Mouse (Mus musculus) regulatory T cell (primary cell): ENCODE data around the gene Cabcoco1.

Experiments
- in situ Hi-C: fragments of 300-600 bp; cut with MboI, MseI; formaldehyde crosslinking; loops from one replicate; pipeline ENCODE4 v1.15.1; 2025; ENCODE audit warnings: high pct_unique_total_duplicates

Gene Cabcoco1

GRCm38 (mm10) chr10:68512433-68513019, 29.2 kb downstream of the Cabcoco1 start:
- in situ Hi-C loops: no loop called here

DNA sequence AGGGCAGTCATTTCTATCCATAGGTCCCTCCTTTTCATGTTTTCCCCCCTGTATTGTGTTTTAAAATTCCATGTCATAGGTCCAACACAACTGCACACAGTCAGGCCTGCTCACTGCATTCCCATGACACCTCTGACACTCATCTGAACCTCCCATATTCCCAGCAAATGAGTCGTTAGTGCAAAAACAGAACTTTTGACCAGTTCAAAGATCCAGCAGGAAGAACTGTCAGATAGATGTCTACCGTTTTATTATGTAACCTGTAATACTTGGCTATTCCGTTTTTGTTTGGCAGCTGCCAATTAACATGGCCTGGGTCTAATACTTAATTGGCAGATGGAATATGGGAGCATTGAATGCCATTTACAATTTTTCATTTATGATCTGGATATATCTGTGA, 34.0 kb downstream of the Cabcoco1 start:
- in situ Hi-C loops: loop anchor here (5.0 kb wide), 1 partner anchor 85 kb away; no protein-coding TSS in a partner anchor

DNA sequence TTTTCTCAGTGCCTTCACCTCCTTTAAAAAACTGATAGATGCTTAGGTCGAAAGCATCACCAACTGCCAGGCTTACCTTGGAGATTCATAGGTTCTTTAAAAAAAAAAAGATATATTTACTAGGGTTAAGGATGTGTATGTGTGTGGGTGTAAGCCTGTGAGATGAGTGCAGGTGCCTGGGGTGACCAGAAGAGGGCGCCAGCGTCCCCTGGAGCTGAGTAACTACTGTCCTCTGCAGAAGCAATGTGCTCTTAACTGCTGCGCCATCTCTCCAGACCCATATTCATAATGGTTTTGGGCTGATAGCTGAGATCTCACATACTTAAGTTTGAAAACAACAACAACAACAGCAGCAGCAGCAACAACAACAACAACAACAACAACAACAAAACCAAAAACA, 35.5 kb downstream of the Cabcoco1 start:
- in situ Hi-C loops: loop anchor here (5.0 kb wide), 1 partner anchor 86 kb away; no protein-coding TSS in a partner anchor

DNA sequence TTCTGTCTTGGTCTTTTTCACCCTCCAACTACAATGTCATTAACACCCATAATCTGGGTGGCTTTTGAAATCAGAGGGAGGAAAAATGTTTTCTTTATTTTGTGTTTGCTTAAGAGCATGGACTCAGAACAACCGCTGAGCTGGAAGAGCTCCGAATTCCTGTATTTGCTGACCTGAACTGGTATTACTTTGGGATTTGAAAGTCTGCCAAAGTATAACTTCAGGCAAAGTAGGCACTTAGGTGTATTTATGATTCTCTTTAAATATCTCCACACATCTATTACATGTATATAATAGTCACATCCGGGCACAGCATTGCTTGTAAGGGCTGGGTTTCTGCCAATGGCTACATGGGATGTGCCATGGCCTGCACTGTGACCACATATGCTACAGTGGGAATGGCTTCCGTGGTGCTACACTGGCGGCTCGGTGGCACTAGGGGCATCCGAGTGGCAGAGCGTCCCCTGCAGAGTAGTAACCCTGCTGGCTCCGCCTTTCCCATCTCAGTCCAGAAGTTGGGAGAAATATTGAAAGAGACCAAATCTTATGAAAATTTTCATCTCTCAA, 37.0 kb downstream of the Cabcoco1 start:
- in situ Hi-C loops: loop anchor here (5.0 kb wide), 1 partner anchor 88 kb away; no protein-coding TSS in a partner anchor

GRCm38 (mm10) chr10:68501067-68501466, 40.6 kb downstream of the Cabcoco1 start:
- in situ Hi-C loops: no loop called here

DNA sequence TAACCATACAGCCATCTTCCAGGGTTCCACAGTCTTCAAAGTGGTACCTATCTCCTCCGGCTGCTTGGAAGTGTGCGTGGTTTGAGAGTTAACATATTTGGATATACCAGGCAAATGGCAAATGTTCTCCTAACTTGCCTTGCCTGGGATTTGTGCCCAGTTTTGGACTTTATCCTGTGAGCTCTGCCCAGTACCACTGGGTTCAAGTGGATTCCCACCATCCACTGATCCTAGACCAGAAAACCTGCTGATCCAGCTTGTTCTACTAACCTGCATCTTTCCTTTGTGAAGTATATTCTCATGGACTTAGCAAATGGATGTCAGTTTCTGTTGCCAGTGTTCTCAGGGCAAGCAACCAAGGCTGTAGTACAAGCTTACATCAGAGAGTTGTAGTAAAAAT, 46.5 kb downstream of the Cabcoco1 start:
- in situ Hi-C loops: no loop called here

DNA sequence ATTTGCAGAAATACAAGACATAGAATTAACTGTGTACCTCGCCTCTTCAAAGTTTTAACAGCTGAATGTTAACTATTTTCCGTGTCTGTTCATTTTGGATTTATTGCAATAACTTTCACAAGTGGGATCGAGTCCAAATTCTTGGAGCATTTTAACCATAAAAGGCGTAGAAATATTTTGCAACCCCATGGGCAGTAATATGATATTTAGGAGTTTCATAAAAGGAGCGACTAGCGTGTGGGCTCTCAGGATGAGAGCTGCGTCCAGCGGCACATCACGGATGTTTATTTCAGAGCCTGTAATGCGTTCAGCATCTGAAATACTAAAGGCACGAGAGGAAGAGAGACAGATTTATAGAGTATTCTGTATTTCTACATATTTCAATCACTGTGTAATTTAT, 50.1 kb downstream of the Cabcoco1 start:
- in situ Hi-C loops: no loop called here

DNA sequence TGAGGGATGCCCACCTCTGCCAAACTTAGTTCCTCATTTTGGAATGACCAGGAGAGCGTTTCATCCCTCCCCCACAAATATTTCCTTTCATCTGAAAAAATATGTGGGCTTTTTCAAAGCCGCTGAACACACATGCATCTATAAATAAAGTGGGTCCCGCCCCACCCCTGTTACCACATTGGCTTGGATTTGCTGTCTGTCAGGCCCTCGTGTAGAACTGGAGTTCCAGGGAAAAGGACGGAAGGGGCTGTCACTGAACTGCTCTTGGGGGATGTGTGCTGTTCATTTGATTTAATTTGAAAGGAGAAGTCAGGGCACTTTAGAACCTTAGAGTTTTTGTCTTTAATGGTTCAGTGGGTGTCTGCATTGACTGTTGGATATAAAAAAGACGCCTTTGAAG, 50.9 kb downstream of the Cabcoco1 start:
- in situ Hi-C loops: no loop called here

DNA sequence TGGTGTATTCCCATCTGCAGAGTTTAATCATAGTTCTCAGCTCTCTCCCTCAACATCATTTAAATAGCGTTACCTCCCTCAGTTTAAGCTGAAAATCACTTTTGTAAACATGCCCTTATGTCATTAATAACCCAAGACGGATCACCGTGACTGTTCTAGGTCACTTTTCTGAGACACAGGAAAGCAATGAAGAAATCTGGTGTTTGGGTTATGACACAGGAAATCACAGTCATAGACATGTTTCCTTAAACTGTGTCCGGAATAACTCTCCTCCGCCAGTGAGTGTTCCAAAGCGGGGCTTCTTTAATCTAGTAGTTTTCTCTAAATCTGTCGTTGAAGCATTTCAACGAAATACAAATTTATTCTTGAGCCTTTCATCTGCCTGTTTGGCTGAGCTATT, 68.9 kb downstream of the Cabcoco1 start:
- in situ Hi-C loops: no loop called here

- in situ Hi-C loops: no loop called here
Measured at GRCm38 (mm10) chr10:68465737-68466327, 75.9 kb downstream of the Cabcoco1 start.

DNA sequence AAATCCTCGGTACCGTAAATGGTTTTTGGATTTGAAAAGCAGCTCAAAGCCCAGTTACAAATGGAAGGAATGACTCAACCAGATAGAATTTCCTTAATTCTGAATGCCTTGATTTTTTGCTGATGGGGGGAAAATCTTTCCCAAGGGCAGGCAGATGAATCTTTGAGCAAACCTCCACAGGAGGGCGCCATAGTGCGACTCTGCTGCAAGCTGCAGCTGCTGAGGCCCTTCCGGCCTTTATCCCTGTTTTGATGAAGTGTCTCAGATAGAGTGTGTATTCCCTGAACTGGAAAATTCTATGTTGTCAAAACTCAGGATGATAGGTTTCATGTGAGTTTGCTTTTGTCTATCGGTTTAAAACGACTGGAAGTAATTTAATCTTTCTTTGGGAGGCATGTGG, 76.8 kb downstream of the Cabcoco1 start:
- in situ Hi-C loops: no loop called here

GRCm38 (mm10) chr10:68459784-68460183, 81.9 kb downstream of the Cabcoco1 start:
- in situ Hi-C loops: no loop called here

DNA sequence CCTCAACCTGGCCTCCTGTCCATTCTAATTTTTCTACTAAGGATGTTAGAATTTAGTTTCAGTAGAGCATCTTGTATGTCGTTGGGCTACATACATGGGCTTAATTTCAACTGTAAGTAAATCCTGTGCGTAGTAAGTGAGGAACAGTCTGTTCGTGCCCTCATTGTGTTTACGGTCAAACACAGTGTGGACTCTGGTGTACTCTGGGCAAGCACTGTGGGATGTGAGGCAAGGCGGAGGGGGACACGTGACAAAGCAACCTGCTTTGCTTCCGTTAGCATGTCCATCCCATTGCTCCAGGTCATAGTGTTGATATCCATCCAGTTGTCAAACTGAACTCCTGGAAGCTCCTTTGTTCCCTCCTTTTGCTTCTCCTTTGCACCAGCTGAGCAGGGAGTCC, 84.7 kb downstream of the Cabcoco1 start:
- in situ Hi-C loops: no loop called here

DNA sequence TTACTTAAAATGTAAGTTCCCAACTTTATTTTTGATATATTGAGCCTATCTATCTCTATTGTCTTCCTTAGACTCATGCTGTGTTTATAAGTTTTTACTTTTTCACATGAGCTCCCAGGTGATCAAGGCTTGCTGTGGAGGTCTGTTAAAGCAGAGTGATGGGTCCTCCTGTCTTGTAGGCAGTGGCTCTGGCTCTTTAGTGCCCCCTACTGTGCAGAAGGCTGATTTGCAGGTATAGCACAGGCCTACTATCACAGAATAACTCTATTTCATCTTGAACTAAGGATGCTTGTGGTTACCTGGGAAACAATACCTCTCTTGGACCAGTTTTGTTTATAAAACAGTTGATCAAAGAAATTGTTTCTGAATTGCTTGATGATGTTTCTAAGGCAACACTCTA, 87.2 kb downstream of the Cabcoco1 start:
- in situ Hi-C loops: no loop called here

- in situ Hi-C loops: no loop called here
Measured at GRCm38 (mm10) chr10:68446797-68447125, 94.9 kb downstream of the Cabcoco1 start.

- in situ Hi-C loops: no loop called here
Measured at GRCm38 (mm10) chr10:68445876-68446796, 95.6 kb downstream of the Cabcoco1 start.

DNA sequence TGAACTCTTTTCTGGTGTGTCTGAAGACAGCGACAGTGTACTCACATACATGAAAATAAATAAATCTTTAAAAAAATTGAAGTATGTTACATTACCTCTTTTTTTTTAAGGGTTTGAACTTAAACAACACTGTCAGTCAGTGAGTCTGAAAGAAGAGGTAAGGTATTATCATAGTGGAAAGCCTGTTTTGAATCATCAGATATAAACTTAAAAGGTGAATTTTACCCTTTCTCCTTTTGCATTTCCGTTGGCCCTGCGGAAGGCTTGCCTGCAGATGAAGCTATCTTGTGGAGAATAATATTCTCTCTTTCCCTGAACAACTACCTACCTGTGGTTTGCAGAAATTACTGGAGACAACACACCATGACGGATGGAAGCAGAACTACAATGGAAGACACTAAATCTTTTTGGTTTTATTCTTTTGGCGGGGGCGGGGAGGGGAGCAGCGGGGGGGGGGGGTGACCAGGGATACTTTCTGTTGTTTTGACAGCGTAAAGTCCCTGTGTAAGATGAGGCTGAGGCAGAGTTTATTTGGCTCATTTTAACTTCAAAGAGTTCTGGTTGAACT, 96.4 kb downstream of the Cabcoco1 start:
- in situ Hi-C loops: no loop called here

DNA sequence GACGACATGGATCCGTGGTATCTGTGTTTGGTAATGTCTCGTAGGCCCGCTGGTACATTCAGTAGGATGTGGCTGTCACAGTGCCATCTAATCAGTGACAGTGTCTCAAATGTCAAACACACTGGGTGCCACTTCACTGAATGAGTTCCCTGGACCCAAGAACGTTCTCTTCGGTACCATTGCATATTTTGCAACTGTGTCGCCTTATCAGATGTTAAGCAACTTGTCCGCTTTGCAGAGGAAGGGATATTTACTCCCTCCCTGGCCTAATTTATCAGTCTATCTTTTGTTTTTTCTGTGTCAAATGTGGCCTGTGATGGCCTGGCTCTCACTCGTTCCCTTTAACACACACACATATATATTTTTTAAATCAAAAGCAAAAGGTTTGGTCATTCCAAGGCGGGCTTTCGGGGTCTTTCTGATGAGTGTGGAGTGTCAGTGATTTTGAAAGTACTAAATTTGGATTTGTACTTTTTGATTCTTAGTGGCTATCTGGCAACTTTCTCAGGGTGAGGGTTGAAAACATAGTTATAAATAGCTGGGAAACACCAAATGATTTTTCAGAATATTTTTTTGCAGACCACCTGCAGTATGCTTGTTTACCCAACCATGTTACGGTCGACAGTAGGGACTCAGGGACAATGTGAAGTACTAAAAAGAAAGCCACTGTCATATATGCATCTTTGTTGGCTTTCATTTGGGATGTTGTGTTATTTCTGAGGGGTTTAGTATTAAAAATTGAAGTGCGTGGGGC, 97.2 kb downstream of the Cabcoco1 start:
- in situ Hi-C loops: no loop called here

- in situ Hi-C loops: no loop called here
Measured at GRCm38 (mm10) chr10:68443132-68443531, 98.6 kb downstream of the Cabcoco1 start.

GRCm38 (mm10) chr10:68442713-68443112, 99.0 kb downstream of the Cabcoco1 start:
- in situ Hi-C loops: no loop called here

GRCm38 (mm10) chr10:68441931-68442662, 99.6 kb downstream of the Cabcoco1 start:
- in situ Hi-C loops: no loop called here
